Mouse (Mus musculus): ENCODE results near the gene Axin2.

Axin2 gene

DNA sequence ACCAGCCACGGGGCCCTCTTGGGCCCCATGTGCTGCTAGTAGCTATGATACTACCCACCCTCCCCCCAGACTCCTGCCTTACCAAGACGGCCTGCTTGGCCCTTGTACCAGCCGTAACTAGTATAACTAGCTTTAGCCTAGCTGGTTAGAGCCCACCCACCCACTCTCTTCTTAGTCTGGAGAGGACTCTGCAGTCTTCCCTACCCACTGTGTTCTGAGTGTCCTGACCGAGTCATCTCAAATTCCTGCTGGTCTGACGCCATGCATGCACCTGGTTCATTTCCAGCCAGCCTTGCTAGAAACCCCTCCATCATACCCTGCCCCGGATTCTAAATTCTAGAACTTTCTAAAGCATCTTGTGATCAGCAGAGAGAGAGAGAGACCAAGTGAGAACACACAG is 9.6 kb downstream of the Axin2 start:
- DNase-seq (ENCODE audit: low spot score): no peak

DNA sequence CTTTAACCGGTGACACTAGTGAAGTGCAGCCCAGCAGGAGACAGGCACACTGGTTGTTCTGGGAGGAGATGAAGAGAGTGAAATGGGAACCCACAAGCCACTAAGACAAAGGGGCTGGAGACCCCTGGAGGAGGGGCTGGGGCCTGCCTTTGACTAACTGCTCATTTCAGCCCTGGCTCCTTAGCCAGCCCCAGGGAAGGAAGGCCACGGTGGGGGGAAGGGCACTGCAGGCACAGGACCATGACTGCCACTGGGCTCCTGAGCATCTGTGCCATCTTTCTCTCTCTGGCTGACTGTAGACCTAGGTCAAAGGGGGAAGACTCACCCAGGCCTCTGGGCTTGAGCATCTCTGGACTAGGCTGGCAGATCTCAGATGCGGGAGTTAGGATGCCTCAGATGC is 10.5 kb downstream of the Axin2 start:
- DNase-seq (ENCODE audit: low spot score): no peak

GRCm38 (mm10) chr11:108933835-108934234 is 13.7 kb downstream of the Axin2 start:
- no peak for DNase-seq (ENCODE audit: low spot score)

- DNase-seq (ENCODE audit: low spot score): no peak
Measured at GRCm38 (mm10) chr11:108935128-108935868, 15.1 kb downstream of the Axin2 start.

GRCm38 (mm10) chr11:108936016-108936792 is 16.1 kb downstream of the Axin2 start:
- DNase-seq (ENCODE audit: low spot score): no peak

GRCm38 (mm10) chr11:108940655-108941412 is 20.7 kb downstream of the Axin2 start:
- DNase-seq (ENCODE audit: low spot score): no peak

DNA sequence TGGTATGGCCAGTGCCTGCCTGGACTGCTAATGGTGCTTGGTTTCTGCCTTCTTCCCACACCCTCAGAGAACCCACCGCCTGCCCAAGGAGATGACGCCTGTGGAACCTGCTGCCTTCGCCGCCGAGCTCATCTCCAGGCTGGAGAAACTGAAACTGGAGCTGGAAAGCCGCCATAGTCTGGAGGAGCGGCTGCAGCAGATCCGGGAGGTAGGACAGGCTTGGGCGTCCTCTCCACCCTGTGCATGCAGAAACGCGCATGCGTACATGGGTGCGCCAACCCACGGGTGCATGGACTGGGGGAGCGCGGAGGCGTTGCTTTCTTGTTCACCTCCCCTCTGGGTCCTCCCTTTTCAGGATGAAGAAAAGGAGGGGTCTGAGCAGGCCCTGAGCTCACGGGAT is 21.7 kb downstream of the Axin2 start:
- no peak for DNase-seq (ENCODE audit: low spot score)

- DNase-seq (ENCODE audit: low spot score): no peak
Measured at GRCm38 (mm10) chr11:108943741-108944140, 23.6 kb downstream of the Axin2 start.

DNA sequence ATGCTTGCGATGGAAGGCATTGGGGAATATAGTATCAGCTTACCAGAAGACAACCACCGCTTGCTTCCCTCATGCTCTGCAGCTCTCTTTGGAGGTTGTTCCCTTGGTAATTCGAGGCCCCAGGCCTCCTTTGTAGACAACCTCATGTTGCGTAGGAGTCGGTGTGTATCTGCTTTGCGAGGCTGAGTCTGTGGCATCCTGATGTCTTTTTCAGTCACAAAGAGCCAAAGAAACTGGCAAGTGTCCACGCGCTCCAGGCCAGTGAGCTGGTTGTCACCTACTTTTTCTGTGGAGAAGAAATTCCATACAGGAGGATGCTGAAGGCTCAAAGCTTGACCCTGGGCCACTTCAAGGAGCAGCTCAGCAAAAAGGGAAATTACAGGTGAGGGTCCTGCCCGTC is 25.5 kb downstream of the Axin2 start:
- no peak for DNase-seq (ENCODE audit: low spot score)

DNA sequence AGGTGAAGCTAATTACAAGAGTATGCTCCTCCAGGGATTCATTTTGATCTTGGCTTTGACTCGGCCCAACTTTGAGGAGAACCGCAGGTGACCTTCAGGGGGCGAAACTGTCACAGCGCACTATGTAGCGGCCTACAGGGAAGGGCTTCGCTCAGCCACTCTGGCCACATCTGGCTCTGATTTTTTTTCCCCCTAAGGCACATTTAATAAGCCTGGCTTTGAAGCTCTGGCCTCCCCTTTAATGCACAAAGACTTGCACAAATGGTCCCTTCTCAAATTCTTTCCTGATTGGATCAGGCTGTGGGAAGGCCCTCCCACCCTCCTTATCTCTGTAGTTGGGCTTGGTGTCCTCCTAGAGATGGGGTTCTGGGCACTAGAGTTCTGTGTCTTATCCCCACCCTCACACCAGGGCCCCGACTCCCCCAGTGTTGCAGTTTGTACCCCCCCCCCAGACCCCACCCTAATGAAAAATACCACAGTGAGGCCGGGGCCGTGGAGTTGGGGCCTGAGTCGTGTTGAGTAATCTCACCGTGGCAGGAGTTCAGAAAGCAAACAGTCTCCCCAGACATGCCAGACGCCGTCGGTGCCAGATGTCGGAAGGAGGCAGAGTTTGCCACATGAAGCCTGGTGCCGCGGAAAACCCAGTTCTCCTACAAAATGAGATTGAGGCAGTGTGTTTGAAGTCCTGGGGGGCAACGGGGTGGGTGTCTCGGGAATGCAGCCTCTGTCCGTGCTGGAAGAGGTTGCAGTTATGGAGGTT is 27.5 kb downstream of the Axin2 start:
- no peak for DNase-seq (ENCODE audit: low spot score)

DNA sequence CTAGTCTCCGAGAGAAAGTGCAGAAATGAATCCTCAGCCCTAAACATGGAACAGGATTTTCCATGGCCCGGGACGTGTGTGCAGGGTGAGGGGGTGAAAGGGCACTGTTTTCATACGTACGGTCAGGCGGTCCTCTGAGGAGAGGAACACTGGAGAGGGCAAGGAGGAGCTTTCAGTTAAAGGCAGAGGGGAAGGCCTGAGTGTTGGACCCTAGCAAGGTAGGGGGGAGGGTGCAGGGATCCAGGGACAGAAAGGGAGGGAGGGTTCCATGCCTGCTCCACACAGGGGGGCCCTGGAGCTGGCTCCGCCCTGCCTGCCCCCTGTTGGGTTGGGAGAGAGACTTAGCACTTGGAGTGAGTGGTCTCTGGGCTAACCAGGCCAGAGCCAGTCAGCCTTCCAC is 28.4 kb downstream of the Axin2 start:
- DNase-seq (ENCODE audit: low spot score): no peak

DNA sequence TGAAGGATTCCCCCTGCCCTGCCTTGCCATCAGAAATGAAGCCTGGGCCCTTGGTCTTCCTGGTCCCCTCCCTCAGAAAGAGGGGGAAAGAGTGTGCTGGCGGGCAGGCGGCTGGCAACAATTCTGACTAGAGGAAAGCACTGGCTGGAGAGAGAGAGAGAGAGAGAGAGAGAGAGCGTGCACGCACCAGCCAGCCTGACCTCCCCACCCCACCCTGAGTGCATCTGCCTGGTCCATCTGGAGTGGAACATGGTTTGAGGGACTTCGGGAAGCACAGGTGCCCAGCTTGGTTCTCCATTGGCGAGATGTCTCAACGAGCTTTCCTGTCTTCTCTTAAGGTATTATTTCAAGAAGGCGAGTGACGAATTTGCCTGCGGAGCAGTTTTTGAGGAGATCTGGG is 28.8 kb downstream of the Axin2 start:
- no peak for DNase-seq (ENCODE audit: low spot score)

DNA sequence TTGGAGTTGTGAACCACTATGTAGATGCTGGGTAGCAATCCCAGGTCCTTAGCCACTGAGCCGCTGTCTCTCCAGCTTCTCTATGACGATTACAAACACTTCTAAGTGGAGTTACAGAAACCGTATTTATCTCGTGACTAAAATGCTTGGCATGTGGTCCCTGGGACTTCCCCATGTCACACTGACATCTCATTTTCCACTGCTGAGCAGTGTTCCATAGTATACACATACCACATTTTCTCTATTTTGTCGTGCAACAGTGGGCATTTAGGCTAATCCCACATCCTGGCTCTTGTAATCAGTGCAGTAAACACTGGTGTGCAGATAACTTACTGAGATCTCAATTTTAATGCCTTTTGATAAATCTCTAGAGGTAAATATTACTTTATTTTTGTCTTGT is 32.2 kb downstream of the Axin2 start:
- DNase-seq (ENCODE audit: low spot score): no peak

GRCm38 (mm10) chr11:108955943-108956342 is 35.8 kb downstream of the Axin2 start:
- DNase-seq (ENCODE audit: low spot score): no peak

DNA sequence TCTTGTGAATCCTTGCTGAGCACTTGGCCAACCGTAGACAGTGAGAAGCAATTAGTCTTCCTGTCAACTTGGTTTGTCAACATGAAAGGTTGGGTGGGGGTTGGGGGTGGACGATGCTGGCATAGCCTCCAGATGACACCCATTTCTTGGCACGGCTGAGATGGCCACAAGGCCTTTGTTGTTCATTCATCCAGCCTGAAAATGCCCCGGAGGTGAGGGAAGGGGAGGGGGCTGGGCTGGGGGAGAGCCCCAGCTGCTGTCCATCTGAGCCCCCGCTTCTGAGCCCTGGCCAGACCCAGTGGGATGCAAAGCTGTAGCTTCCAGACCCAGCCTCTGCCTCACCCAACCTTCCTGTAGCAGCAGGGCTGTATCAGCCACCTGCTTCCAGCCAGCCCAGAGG is 38.2 kb downstream of the Axin2 start:
- DNase-seq (ENCODE audit: low spot score): no peak

DNA sequence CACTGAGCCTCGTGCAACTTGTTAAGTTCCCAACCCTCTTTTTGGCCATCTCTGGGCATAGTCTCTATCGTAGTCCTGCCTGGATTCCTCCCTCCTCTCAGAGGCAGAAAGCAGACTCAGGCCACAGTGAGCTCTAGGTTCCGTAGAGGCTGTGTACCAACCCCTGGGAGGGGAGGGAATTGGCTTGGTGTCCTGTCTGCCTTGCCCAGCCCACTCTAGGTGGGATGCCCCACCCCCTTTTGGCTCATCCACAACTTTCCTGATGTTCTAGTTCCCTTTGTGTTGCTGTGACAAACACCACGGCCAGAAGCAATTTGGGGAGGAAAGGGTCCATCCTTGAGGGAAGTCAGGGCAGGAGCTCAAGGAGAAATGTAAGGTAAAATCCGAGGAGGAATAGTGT is 39.0 kb downstream of the Axin2 start:
- no peak for DNase-seq (ENCODE audit: low spot score)

GRCm38 (mm10) chr11:108961651-108962065 is 41.5 kb downstream of the Axin2 start:
- DNase-seq (ENCODE audit: low spot score): no peak

GRCm38 (mm10) chr11:108963476-108964232 is 43.5 kb downstream of the Axin2 start:
- no peak for DNase-seq (ENCODE audit: low spot score)

- DNase-seq (ENCODE audit: low spot score): no peak
Measured at GRCm38 (mm10) chr11:108965740-108966139, 45.6 kb downstream of the Axin2 start.

DNA sequence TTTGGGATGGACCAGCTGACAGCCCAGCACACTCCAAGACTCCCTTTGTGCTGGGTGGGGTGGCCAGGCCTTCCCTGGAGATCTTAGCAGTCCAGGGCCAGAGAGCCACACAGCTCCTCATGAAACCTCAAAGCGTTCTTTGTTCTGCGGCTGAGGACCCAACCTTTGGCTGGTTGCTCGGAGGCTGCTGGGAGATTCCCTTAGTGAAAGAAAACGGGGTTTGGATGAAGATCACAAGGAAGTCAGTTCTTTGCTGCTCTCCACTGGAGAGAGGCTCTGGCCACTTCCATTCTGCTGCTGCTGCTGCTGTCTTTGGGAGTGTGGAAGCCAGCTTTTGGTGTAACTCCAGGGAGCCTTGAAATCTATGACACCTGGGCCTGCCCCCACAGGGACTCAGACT is 53.3 kb downstream of the Axin2 start:
- no peak for DNase-seq (ENCODE audit: low spot score)

DNA sequence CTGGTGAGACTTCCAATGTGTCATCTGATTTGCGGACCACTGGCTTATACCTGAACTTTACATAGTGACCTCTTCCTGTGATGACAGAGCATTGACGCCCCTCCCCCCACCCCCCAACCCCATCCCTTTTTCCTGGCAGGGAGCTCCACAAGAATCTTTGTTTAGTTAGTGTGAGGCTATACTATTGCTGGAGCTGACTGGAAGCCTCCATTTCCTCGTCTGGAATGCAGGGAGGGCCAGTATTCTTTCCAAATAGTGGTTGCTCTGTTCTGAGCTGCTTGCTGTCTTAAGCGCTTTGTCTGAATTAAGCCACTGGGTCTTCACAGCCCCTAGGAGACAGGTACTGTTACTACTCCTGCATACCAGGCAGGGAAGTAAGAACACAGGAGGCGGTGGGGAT is 53.7 kb downstream of the Axin2 start:
- no peak for DNase-seq (ENCODE audit: low spot score)
